Mouse (Mus musculus) G1E (cell line): ENCODE results near the gene Nkx2-1. TPM values are rescaled to one million over a fixed set of nuclear protein-coding genes. Genes with fewer than 3 reads are reported as not detected.

Experiments
- ATAC-seq: 2 replicates; pipeline ENCODE4 v1.8.0; 2016; ENCODE audit warnings: mild to moderate bottlenecking; ENCODE audit not compliant: insufficient number of reproducible peaks, poor library complexity, low FRiP score, severe bottlenecking; ENCODE audit errors: extremely low read depth
- DNase-seq: peaks from one replicate; pipeline ENCODE4 v3.0.0; 2012; ENCODE audit warnings: low spot score
- H3K27me3 ChIP-seq: 2 replicates; pipeline ENCODE4 v1.6.1; 2012; ENCODE audit warnings: mild to moderate bottlenecking, low read length, inconsistent platforms; ENCODE audit not compliant: insufficient read depth
- H3K36me3 ChIP-seq: replicated peaks from 2 replicates; pipeline ENCODE3; 2012; ENCODE audit warnings: mild to moderate bottlenecking, inconsistent platforms
- H3K4me1 ChIP-seq: 2 replicates; pipeline ENCODE4 v1.6.1; 2012; ENCODE audit warnings: low read depth, low read length, inconsistent platforms, mixed read lengths; ENCODE audit not compliant: insufficient read depth
- H3K4me3 ChIP-seq: 2 replicates; pipeline ENCODE4 v1.5.1; 2012; ENCODE audit warnings: low read depth, mild to moderate bottlenecking, inconsistent platforms, low read length, moderate library complexity, mixed read lengths
- H3K9me3 ChIP-seq: replicated peaks from 2 replicates; pipeline ENCODE4 v1.6.1; 2012; ENCODE audit warnings: inconsistent platforms
- CTCF ChIP-seq: IDR thresholded peaks from 2 replicates; pipeline ENCODE4 v1.5.1; 2012; ENCODE audit warnings: low read depth, low read length, inconsistent platforms, mixed read lengths
- GATA1 ChIP-seq: IDR thresholded peaks from 2 replicates; pipeline ENCODE4 v1.6.1; 2012; ENCODE audit warnings: borderline replicate concordance, low read length, inconsistent platforms, mixed read lengths
- GATA2 ChIP-seq: IDR thresholded peaks from 2 replicates; pipeline ENCODE4 v1.6.1; 2012; ENCODE audit warnings: low read depth, low read length, inconsistent platforms, borderline replicate concordance
- POLR2AphosphoS5 ChIP-seq: IDR thresholded peaks from 2 replicates; pipeline ENCODE4 v1.6.1; 2012; ENCODE audit warnings: low read depth, low read length, inconsistent platforms; ENCODE audit not compliant: insufficient replicate concordance
- TAL1 ChIP-seq: conservative IDR thresholded peaks from 2 replicates; pipeline ENCODE4 v1.6.1; 2012; ENCODE audit warnings: low read depth, low read length, inconsistent platforms, mixed read lengths
- polyA plus RNA-seq: library from polyadenylated mRNA; stranded (reverse); fragments of >175 nt; gene quantifications from 2 replicates; pipeline ENCODE4 v1.2.3, GENCODE M21; 2012
- total RNA-seq, 2 experiments: library from RNA; stranded (forward) in 1 of 2; stranded (reverse) in 1 of 2; fragments of 200-1000 nt in 1 of 2; fragments of >200 nt in 1 of 2; fragmentation: Nextera tagmentation in 1 of 2; gene quantifications; 2 replicates each; pipeline ENCODE4 v1.2.3; 2014 to 2017

Nkx2-1 gene
- total RNA-seq (2014; fragmentation: Nextera tagmentation) (not detected in 2 replicates), total RNA-seq (2017) (0.16 TPM in 1 of 2 replicates, not detected in the other), polyA plus RNA-seq (not detected in 2 replicates)

- TF ChIP-seq POLR2AphosphoS5 (no peak), GATA2 (no peak), TAL1 (no peak), GATA1 (no peak), CTCF (no peak)
- Histone ChIP-seq H3K27me3 (peaks cover 59% of the 10 kb centered on the region), H3K4me1 (no peaks in the 10 kb centered on the region), H3K36me3 (no peaks in the 10 kb centered on the region), H3K4me3 (no peak within 1 kb of the TSS), H3K9me3 (peaks cover 24% of the 10 kb centered on the region)
- ATAC-seq (no peak), DNase-seq (no peak)
Measured at GRCm38 (mm10) chr12:56536884-56537265, at the start of gene Nkx2-1. Gene Nkx2-1 (minus strand): TSS chr12:56536908.

GRCm38 (mm10) chr12:56541068-56541467 lies 4.4 kb upstream of the Nkx2-1 start:
- H3K4me3 ChIP-seq = no peak overlapping the region
- H3K4me1 ChIP-seq = no peaks in the 10 kb centered on the region
- H3K9me3 ChIP-seq = no peaks in the 10 kb centered on the region
- no peaks in the 10 kb centered on the region for H3K36me3 ChIP-seq
- TF ChIP-seq GATA1 (no peak), POLR2AphosphoS5 (no peak), TAL1 (no peak), GATA2 (no peak), CTCF (peak; percentile 42; the same call in 1 of the 2 replicates)
- DNase-seq (peak; percentile 45), ATAC-seq (no peak)
- H3K27me3 ChIP-seq = peaks cover 26% of the 10 kb centered on the region

GRCm38 (mm10) chr12:56540591-56540990 lies 3.9 kb upstream of the Nkx2-1 start:
- Histone ChIP-seq H3K9me3 (0 out of 2 replicates have a peak, but pooled peaks cover 3% of the 10 kb centered on the region), H3K4me1 (no peaks in the 10 kb centered on the region), H3K4me3 (no peak overlapping the region), H3K36me3 (no peaks in the 10 kb centered on the region), H3K27me3 (peaks cover 31% of the 10 kb centered on the region)
- no peak for TF ChIP-seq CTCF
- no peak for TF ChIP-seq GATA1
- no peak for ATAC-seq
- DNase-seq = no peak

GRCm38 (mm10) chr12:56538601-56539000 lies 1.9 kb upstream of the Nkx2-1 start:
- TF ChIP-seq GATA2 (no peak), CTCF (no peak), GATA1 (no peak), POLR2AphosphoS5 (no peak)
- Histone ChIP-seq H3K27me3 (peaks cover 46% of the 10 kb centered on the region), H3K36me3 (no peaks in the 10 kb centered on the region), H3K4me3 (no peak overlapping the region), H3K9me3 (peaks cover 16% of the 10 kb centered on the region), H3K4me1 (no peaks in the 10 kb centered on the region)
- no peak for DNase-seq
- ATAC-seq = no peak

- H3K36me3 ChIP-seq = no peaks in the 10 kb centered on the region
- no peak for ATAC-seq
- TF ChIP-seq CTCF (no peak), TAL1 (no peak)
- no peak overlapping the region for H3K4me3 ChIP-seq
- no peaks in the 10 kb centered on the region for H3K4me1 ChIP-seq
- no peak for DNase-seq
- H3K9me3 ChIP-seq = peaks cover 22% of the 10 kb centered on the region
- H3K27me3 ChIP-seq = peaks cover 53% of the 10 kb centered on the region
Measured at GRCm38 (mm10) chr12:56537931-56538330, 1.2 kb upstream of the Nkx2-1 start.

GRCm38 (mm10) chr12:56537342-56537741 lies 634 bp upstream of the Nkx2-1 start:
- DNase-seq = no peak
- Histone ChIP-seq H3K36me3 (no peaks in the 10 kb centered on the region), H3K4me3 (no peak overlapping the region), H3K27me3 (peaks cover 55% of the 10 kb centered on the region), H3K4me1 (no peaks in the 10 kb centered on the region), H3K9me3 (peaks cover 24% of the 10 kb centered on the region)
- no peak for ATAC-seq
- TF ChIP-seq POLR2AphosphoS5 (no peak), GATA2 (no peak), TAL1 (no peak), CTCF (no peak), GATA1 (no peak)

GRCm38 (mm10) chr12:56536174-56536883 lies 379 bp downstream of the Nkx2-1 start:
- Histone ChIP-seq H3K4me1 (no peaks in the 10 kb centered on the region), H3K36me3 (no peaks in the 10 kb centered on the region), H3K4me3 (no peak overlapping the region), H3K9me3 (peaks cover 24% of the 10 kb centered on the region), H3K27me3 (peaks cover 59% of the 10 kb centered on the region)
- no peak for TF ChIP-seq GATA2
- TF ChIP-seq POLR2AphosphoS5 = no peak
- TF ChIP-seq CTCF = no peak
- no peak for TF ChIP-seq GATA1
- no peak for TF ChIP-seq TAL1
- DNase-seq (no peak), ATAC-seq (no peak)
